Mouse (Mus musculus) heart, adult 18-20 months (tissue): ENCODE measurements around the gene Gimap4. TPM values are rescaled to one million over a fixed set of nuclear protein-coding genes. Genes with fewer than 3 reads are reported as not detected.

ENCODE experiments used
- total RNA-seq, 2 experiments: library from RNA; stranded (reverse); gene quantifications; 2 replicates each; pipeline ENCODE4 v1.2.3; 2021

The Gimap4 gene
- total RNA-seq, 2 experiments from 2014 or later: 19.3 to 32.9 TPM

Other genes starting within 250 kb of the Gimap4 start
- gene Zfp467, start 238.7 kb upstream of the Gimap4 start, total RNA-seq: 10 to 100 TPM; 10.2 to 11.3 TPM
- gene Sspo, start 236.3 kb upstream of the Gimap4 start, total RNA-seq: under 1 TPM; 0.22 to 0.23 TPM
- gene Atp6v0e2, start 146.9 kb upstream of the Gimap4 start, total RNA-seq: 10 to 100 TPM; 19.8 to 21.4 TPM
- gene Lrrc61, start 129.8 kb upstream of the Gimap4 start, total RNA-seq: 10 to 100 TPM; 14.7 to 18.6 TPM
- 10 to 100 TPM; 60.1 to 86.3 TPM for gene Rarres2, start 111.8 kb upstream of the Gimap4 start, total RNA-seq
- not detected for gene Gm45021, start 94.9 kb upstream of the Gimap4 start, total RNA-seq
- gene Repin1, start 90.7 kb upstream of the Gimap4 start, total RNA-seq: 10 to 100 TPM; 32.3 to 32.9 TPM
- gene Gm44965, start 90.6 kb upstream of the Gimap4 start, total RNA-seq: not detected
- gene Zfp775, start 82.5 kb upstream of the Gimap4 start, total RNA-seq: 10 to 100 TPM; 11.8 to 12.3 TPM
- gene AI854703, start 57.8 kb upstream of the Gimap4 start, total RNA-seq: under 1 TPM; 0.37 to 0.39 TPM
- 1 to 10 TPM; 7.1 to 7.5 TPM for gene Gimap8, start 37.3 kb upstream of the Gimap4 start, total RNA-seq
- 1 to 10 TPM; 4.6 to 4.9 TPM for gene Gimap9, start 8.4 kb upstream of the Gimap4 start, total RNA-seq
- gene Gimap6, start 23.7 kb downstream of the Gimap4 start, total RNA-seq: 10 to 100 TPM; 29.6 to 36.9 TPM
- gene Gm28053, start 34.1 kb downstream of the Gimap4 start, total RNA-seq: 1 to 10 TPM; 3.8 to 4.0 TPM
- gene Gimap7, start 34.1 kb downstream of the Gimap4 start, total RNA-seq: 1 to 10 TPM in 1 of 2 experiments, under 1 TPM in 1; 0.27 to 1.7 TPM
- 10 to 100 TPM in 1 of 2 experiments, 1 to 10 TPM in 1; 9.9 to 13.3 TPM for gene Gimap1, start 54.5 kb downstream of the Gimap4 start, total RNA-seq
- 1 to 10 TPM; 4.9 to 5.0 TPM for gene Gimap5, start 61.6 kb downstream of the Gimap4 start, total RNA-seq
- 1 to 10 TPM in 1 of 2 experiments, under 1 TPM in 1; 0.57 to 6.9 TPM for gene Gimap3, start 86.3 kb downstream of the Gimap4 start, total RNA-seq
- gene Tmem176a, start 156.4 kb downstream of the Gimap4 start, total RNA-seq: 10 to 100 TPM; 14.7 to 20.6 TPM
- 10 to 100 TPM; 39.3 to 54.1 TPM for gene Tmem176b, start 156.9 kb downstream of the Gimap4 start, total RNA-seq
- gene Aoc1, start 188.3 kb downstream of the Gimap4 start, total RNA-seq: not detected
- gene 1600015I10Rik, start 245.3 kb downstream of the Gimap4 start, total RNA-seq: not detected